Mouse (Mus musculus) retina, embryonic 14.5 days (tissue): ENCODE results near the gene Cog5.

Experiments used
- DNase-seq: peaks from one replicate; pipeline ENCODE4 v3.0.0-alpha.2; 2015; ENCODE audit warnings: low spot score

Cog5 gene

DNA sequence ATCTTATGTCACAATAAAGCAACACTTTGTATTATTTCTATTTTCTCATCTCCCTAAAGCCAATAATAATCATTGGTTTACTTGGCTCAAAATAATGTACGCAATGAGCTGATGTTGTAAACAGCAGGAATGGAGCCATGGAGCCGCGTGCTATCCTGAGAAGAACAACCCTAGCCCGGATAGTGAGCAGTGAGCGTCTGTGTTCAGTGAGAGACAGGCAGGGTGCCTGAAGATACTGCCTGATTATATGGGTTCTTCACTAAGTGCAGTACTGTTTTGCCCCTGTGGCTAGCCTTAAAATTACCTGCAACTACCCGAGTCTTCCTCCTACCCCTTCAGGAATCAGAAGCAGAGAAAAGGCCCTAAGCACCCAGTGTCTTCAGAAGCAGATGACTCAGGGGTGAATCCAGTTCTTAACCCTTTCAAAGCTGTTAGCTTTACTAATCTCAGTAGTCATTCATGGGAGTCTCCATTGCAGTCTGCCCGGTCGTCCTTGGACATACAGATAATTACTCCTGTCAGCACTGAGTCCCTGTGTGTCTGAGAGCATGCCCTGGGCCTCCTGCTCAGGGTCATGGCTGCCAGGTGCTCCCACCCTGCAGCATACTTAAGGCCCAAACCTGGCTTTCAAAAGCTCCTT lies 240.5 kb downstream of the Cog5 start:
- peak; percentile 62 for DNase-seq

DNA sequence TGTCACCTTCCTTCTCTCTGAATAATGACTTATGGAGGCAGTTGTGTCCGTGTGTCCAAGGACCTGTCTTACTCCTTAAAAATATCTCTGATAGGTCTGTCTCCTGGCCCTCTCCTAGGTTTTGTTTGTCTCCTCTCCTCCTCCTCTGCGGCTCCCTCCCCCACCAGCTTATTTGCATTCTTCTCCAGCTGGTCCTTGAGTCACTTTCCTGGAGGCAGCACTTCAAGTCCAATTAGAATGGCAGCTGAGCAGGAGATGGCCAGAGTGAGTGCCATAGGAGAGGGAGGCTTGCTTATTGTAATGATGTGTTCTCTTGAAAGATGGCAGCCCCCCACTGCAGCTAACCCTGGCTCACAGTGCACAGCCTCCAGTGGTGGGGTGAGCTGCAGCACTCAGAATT lies 241.2 kb downstream of the Cog5 start:
- peak; percentile 72 for DNase-seq

DNA sequence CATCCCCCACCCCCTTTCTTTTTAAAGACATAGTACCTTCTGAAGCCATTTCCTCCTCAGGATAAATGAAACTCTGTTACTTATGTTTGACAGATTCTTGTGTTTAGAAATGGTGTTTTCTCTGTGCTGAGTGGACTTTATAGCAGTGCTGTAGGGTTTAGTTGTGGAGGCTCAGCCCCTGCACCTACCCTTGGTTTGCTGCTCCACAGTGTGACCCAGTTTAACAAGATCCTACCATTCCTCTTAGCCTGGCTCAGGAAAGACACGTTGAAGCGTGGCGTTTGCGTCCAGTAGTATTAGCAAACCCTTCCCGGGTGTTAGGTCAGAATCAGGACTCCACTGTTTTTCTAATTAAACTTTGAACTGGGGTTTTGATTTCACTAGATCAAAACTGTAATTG lies 241.6 kb downstream of the Cog5 start:
- DNase-seq = no peak

DNA sequence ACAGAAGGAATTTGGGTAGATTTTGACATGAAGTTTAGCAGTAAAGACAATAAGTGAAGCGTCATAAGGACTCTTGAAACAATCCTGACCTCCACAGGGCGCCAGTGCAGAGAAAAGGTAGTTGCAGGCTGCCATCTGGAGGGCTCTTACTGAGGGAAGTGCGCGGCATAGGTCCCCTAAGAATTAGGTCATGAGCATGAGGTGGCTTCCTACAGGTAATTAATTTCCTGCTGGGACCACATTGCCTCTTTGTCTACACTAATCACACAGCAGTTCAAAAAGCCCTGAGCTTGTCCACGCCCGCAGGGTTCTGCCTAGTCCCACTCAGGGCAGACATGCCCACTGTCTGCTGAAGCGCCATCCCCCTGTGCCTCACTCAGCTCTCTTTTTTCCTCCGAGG lies 242.3 kb downstream of the Cog5 start:
- DNase-seq = peak; percentile 77

DNA sequence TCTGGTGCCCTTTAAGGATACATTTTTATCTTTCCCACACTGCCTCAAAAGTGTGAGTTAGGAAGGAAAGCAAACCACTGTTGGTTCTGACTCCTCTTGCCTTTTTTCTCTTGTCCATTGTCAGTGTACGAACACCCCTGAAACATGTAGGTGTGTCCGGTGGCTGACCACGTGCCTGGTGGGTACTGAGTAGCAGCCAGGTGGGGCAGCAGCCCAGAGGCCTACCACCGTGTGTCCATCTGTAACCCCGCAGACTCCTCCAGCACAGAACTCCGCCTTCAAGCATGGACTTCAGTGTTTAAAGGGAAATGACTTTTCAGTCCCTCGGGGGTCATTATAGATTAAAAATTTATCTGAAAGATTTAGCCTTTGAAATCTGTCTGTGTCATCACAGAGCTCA lies 242.8 kb downstream of the Cog5 start:
- DNase-seq = peak; percentile 48

DNA sequence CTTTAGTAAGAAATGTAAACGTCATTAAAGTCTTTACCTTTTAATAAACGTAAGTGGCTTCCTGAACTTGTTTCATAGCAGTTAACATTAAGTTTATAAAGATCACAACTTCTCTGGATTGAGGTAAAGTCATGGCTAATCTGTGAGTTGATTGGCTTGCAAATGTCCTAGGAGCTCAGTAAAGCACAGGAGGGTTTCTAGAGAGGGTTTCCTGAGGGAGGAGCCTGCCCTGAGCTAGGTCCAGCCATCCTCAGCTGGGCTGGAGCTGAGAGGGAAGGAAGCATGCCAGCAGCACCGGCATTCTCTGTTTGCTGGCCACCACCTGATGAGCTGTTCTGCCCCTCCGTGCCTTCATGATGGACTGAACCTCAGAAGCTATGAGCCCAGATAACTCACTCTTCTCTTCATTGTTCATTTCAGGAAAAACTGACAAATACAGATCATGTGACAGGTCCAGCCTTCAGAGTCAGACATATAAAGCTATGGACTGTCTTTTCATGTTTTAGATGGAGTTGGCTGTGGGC lies 245.8 kb downstream of the Cog5 start:
- DNase-seq = no peak

DNA sequence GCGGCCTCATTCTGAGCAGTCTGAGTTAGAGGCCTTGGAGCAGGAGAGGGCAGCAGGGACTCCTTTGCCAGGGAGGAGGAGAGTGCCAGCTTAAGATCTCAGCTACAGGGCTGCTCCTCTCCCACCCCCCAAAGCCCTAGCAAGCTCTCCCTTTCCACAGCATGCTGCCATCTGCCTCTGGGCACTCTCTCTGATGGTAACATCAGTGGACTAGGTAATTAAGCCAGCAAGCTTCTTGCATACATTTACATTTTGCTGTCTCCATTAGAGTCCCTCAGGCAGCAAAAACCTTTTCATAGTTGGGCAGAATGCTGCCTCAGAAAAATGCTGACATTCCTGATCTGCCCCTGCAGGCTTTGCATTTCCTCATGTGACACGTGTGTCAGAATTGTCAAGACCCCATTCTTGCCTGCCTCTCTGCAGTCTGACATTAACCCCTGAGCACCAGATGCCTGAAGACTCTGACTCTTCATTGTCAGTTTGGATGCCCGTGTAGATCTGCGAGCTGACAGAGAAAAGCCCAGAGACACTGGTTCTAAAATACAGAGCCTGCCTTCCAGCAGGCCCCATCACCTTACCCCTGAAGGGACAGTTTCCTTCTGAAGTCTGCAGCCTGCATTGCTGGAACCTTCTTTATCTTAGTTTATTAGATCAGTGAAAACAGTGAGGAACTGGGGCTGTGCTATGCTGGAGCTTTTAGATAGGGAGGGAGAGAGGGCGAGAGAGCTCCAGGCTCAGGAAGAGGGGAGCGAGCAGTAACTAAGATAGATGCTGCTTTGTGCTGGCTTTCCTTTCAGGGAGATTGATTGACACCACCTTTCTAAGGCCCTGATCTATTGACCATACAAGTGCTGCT lies 251.3 kb downstream of the Cog5 start:
- peak; percentile 34 for DNase-seq

DNA sequence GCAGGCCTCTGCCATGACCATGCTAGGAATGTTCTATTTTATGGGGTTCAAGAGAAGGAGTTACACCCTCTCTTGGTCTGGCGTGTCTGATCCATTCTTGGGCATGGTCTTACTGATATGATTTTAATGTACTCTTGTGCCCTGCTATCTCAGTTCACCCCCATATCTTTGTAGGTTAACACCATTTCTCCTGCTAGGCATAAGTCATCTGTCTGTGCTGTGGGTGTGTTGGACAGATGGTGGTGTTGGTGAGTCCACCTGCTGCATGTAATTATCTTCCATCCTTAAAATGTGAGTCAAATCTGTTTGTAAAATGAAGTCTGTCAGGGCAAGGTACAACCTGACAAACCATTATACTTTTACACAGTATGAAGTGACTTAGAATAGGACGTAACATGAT lies 252.8 kb downstream of the Cog5 start:
- DNase-seq = no peak

DNA sequence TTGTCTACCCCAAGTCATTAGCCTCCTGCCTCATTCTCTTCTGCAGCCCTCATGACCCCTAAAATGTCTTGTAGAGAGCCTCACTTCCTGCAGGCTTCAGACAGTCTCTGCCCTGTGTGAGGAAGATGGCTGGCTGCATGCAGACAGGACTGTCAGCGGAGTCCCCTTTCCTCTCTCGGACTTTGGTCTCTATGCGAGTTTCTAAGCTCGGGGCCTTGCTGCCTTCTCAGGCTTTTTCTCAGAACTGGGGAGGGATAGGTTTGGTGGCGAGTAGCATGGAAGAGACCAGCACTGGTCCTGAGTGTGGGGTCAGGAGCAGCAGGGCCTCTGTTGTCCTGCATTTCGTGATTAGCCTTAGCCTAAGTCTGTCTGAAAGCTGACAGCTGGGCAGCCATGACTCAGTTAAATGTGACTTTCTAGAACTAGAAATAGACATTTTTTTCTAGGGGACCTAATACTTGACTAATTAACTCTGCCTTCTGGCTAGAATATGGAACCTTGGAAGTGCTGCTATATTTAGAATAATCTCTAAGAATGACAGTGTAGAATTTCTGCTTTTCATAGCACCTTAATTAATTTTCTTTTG lies 258.4 kb downstream of the Cog5 start:
- no peak for DNase-seq

DNA sequence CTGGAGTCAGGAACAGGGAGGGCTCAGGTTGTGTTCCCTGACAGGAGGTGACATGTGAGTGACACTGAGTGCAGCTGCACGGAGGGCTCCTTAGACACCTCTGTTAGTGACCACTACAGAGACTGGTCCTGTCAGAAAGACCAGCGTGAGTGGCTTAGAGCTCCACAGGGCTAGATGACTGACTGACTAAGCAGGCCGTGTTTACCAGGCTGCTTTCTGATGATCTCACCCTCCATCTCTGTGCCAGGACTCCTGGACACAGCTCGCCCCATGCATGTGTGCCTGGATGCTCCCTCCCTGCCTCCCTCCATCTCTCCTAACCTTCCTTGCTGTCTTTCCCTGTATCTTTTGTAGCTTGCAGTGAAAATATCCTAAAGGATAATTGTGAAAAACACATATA lies 258.9 kb downstream of the Cog5 start:
- DNase-seq = no peak

DNA sequence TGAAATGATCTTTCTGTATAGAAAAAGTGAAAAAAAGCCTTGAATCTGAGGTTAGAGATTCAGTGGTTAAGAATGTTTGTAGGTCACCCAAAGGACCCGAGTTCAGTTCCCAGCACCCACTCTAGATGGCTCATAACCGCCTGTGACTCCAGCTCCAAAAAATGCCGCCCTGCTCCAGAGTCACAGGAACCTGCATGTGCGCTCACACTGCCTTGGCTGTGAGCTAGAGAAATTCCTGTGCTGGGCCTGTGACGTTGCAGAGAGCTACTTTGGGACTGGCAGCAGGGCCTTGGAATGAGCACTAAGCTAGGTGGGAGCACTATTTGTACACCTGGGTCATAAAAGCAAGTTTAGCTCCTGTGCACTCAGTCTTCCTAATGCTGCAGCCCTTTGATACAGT lies 262.0 kb downstream of the Cog5 start:
- DNase-seq = no peak

DNA sequence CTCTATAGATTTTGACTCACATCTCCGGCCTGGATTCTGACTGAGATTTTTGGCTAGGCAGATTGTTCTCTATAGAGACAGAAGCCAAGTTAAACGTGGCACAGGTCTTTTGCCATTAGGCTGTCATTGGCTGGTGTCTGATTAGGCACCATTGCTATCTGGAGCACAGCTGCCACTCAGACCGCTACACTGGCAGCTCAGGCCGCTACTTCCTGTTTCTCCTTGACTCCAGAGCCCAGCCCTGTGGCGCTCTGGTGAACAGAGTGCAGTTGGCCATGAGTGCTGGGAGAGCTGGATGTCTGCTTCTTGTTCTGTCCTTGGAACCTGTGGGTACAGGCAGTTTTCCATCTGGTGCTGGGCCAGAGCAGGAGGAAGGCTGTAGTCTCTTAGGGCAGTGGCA lies 262.6 kb downstream of the Cog5 start:
- DNase-seq = no peak

DNA sequence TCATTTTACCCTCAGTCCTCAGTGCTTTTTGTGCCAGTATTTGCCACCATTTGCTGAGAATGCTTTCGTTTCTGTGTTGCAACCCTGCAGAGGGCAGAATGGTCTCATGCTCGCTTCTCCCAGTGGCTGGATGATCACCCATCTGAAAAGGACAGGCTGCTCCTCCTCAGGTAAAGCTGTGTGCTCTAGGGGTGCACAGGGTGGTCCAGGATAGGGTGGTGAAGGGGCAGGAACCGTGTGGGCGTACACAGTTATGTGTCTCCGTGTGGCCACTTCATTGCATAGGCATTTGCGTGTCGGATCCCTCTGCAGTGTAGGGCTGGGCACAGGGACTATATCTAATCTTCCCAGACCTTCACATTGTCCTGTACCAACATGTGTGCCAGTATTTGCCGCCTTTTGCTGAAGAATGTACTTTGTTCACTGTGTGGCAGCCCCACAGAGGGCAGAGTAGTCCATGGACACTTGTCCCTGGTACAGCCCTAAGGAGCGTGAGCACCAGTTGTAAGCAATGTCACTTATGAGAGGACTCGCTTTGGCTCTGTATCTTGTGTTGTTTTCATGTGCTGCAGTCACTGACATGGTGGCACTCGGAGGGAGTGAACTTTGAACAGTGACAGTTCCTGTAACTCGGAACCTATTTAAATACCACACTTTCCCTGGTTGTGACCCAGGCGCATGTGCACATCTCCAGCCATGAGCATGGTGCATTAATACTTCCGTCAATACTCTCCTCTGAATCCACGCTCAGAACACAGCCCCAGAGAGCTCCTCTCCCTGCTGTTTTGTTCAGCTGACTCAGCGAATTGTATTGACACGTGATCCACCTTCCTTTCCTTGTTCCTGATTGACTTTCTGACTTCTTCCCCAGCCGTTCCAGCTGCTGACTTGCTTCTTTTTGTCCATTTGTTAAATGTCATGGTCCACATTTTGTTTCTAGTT lies 266.1 kb downstream of the Cog5 start:
- no peak for DNase-seq

DNA sequence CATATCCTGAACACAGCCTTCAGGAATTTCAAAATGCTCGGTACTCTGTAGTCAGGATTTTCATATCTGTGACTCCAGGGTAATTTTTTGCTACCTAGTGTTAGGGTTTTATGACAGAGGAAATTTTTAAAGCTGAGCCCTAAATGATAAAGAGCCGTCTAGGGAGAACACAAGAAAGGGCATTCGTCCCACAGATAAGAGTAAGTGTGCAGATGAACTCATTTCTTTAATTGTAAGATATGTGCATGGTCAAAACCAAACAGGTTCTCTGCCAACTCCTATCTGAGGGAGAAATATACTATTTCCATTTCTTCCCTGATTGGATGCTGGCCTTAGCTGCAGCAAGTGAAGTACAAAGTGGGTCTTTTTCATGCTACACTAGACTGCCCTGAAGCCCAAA lies 269.5 kb downstream of the Cog5 start:
- DNase-seq = no peak

DNA sequence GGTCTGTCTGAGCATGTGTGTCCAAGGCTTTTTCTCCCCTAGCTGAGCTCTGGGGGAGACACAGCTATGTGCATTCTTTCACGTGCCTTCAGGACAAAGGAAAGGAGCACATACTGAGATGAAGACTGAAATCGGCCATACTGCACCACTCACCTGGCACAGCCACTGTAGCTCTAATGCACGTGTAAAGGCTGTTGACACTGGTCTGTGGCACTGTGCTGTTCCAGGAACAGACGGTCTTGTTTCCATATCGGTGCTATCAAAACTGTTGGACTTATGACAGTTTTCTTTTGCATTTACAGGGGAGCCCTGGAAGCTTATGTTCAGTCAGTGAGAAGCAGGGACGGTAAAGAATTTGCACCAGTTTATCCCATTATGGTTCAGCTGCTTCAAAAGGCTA lies 270.7 kb downstream of the Cog5 start:
- no peak for DNase-seq

DNA sequence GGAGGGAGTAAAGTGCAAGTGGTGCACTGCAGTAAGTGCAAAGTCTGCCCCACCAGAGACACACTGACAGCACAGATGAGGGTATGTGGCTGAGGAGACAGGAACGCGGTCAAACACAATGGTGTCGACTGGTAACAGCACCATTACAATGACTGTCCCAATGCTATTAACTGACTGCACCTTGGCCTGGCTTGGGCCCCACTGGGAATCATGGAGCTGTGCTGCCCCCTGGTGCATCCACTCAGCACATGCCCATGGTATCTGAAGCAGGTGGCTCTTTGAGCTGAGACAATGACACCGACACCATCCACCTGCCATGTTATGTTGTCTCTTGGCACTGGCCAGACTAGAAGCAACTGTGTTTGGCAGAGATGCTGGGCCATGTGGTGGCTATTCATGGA lies 272.0 kb downstream of the Cog5 start:
- DNase-seq = peak; percentile 85

DNA sequence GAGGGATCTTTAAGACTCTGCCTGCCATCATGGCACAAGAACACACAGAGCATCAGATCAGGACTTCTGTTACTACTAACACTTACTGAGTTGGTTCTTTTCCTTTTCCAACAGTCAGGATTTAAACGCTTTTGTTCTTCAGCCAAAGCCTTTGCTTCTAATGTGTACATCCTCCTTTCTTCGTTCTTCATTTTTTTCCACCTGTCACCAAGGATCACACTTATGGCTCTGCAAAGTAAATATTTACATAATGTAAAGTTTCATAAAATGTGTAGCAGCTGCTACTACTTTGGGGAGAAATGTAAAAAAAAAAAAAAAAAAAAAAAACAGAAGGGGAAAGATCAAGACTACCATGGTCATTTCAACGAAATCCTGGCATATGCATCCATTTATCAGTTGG lies 273.8 kb downstream of the Cog5 start:
- no peak for DNase-seq

DNA sequence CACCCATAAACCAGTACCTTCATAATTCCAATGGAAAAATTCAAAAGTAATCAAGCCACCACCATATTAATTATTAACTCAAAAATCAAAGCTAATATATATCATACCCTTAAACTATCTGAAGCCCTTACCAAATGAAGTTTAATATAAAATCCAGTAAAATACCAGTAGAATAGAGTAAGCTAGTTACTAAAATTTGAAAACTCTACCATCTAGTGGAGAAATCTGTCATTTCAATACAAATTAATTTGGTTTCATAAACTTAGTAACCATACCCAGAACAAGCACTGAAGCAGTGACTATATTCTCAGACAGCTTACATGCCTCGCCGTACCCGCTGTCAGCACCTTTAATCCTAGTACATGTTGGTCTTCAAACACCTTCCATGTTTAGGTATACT lies 277.1 kb downstream of the Cog5 start:
- no peak for DNase-seq

DNA sequence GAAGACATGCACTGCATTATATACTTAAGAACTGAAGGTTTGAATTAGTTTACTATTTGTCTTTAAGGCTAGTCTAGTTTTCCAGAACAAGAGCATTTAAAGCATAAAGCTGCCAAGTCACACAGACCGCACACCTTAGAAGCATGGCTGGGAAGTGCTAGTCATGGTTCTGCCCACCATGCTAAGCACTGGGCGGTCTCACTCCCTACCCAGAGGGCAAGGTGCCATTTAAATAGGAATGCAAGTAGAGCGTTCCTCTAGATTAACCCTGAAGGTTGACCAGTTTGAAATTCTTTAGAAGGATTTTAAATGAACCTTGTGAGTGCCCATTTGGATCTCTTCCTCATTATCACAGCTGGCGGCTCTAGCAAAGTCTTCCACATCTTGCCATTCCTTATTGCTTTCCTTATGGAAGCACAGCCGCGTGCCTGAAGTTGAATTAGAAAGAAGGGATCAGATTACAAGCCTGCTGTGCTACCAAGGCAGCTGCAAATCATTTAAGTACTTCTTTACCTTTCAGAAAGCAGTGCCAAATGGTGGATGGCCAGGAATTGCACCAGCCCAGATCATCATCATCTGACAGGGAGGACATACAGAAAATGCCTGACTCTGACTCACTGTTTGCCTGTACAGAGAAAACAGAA lies 282.1 kb downstream of the Cog5 start:
- DNase-seq = no peak

DNA sequence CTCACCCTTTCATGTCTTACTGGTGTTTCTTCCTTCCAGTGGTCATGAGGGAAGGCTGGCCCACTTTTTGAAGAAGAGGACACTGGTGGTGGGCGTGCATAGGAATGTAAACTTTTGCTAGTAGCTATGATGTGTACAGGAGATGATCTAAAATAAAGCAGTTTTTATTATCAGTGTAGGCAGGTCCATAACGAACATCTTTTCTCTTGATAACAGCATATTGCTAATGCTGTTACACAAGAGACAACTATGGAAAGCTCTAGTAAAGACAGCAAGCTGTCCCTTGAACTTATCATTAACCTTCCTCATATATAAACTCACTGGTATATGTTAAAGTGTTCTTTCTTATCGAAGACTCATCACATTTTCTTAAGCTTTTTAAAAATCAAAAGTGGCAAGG lies 282.9 kb downstream of the Cog5 start:
- no peak for DNase-seq

DNA sequence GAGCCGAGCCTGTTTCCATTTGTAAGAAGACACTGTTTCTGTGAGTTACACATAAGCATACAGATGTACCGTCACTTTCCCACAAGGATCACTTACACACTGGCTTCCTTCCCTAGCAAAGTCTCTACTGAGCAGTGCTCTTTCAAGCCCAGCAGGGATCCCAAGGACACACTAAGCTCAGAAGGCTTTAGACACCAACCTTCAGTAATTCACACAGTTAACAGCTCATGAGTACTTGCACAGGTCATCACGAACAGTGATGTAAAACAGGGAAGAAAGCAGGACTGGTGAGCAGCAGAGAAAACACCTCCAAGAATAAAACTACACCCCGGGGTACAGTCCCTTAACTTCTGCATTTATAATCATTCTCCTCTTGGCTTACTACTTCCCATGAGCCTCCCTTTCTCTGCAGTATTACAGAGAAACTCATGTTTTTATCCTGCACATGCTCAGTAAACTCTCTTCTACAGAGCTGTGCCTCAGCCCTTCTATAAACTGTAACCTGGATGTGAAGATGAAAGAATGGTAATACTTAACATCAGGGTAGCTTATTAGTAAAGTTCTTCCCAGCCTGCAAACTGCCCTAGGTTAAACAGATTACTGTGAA lies 283.8 kb downstream of the Cog5 start:
- DNase-seq = no peak
